Mouse (Mus musculus) forebrain, embryonic 16.5 days (tissue): ENCODE measurements around the gene Nsa2. TPM values are rescaled to one million over a fixed set of nuclear protein-coding genes. Genes with fewer than 3 reads are reported as not detected.

Source experiments
- polyA plus RNA-seq: library from polyadenylated mRNA; unstranded; fragments of >200 nt; fragmentation: Nextera tagmentation; extraction: Ambion mirVana; gene quantifications from 2 replicates; pipeline ENCODE4 v1.2.1, GENCODE M21; 2015

The Nsa2 gene
- polyA plus RNA-seq, 1 experiment from 2014 or later = 37.4 TPM

Other genes with a start within 250 kb of the Nsa2 start
- gene Gcnt4, start 213.2 kb downstream of the Nsa2 start, polyA plus RNA-seq = 0.10 and 0.12 TPM in 2 replicates
- gene 1700029F12Rik, start 103.6 kb downstream of the Nsa2 start, polyA plus RNA-seq = not detected in 2 replicates
- gene Fam169a, start 70.7 kb downstream of the Nsa2 start, polyA plus RNA-seq = 18.3 and 20.9 TPM in 2 replicates
- 0.73 and 1.1 TPM in 2 replicates for gene Gm6169, start 38.7 kb downstream of the Nsa2 start, polyA plus RNA-seq
- 30.5 and 35.1 TPM in 2 replicates for gene Gfm2, start within 50 bp of the Nsa2 start, polyA plus RNA-seq
- gene Hexb, start 60.4 kb upstream of the Nsa2 start, polyA plus RNA-seq = 32.8 and 38.7 TPM in 2 replicates
- gene Enc1, start 103.2 kb upstream of the Nsa2 start, polyA plus RNA-seq = 133 and 143 TPM in 2 replicates